Mouse (Mus musculus): ENCODE measurements around the gene Htra2. TPM values are rescaled to one million over a fixed set of nuclear protein-coding genes. Genes with fewer than 3 reads are reported as not detected.

Htra2 gene
- polyA plus RNA-seq, 1 experiment = 30.9 TPM

DNA sequence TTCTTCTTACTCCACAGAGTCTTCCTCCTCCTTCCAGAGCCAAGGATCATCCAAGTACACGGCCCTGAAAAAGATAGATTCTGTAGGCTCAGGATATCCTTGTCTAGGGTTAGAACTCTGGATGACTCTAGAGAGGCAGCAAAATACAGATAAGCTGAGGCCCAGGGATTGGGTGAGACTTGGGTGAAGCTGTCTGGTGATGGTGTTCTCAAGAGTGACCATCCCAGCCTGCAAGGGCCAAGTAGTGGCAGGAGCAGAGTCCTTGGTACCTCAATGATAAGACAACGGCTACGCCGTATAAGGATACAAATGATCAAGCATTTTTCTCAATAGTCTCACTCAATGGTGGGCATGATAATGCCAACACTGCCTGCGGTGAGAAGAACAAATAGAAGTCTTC, 51.2 kb downstream of the Htra2 start:
- no peak overlapping the region for H3K4me3 ChIP-seq (ENCODE audit: control insufficient read depth, low read depth, low read length)
- H3K27me3 ChIP-seq (ENCODE audit: control insufficient read depth, insufficient read depth, low read length) = no peaks in the 10 kb centered on the region
- no peaks in the 10 kb centered on the region for H3K4me1 ChIP-seq (ENCODE audit: control insufficient read depth, insufficient read depth, low read length)
- H3K27ac ChIP-seq (ENCODE audit: control insufficient read depth, insufficient read depth, low read depth, low read length) = no peak overlapping the region
- TF ChIP-seq POLR2A (IDR thresholded peaks at IDR 0.05; ENCODE audit: control insufficient read depth, low read depth, low read length) (no peak), CTCF (IDR thresholded peaks at IDR 0.05; ENCODE audit: control insufficient read depth, insufficient read depth, insufficient replicate concordance, low read depth, low read length) (no peak)
- H3K36me3 ChIP-seq (ENCODE audit: control insufficient read depth, insufficient read depth, low read length) = no peaks in the 10 kb centered on the region

DNA sequence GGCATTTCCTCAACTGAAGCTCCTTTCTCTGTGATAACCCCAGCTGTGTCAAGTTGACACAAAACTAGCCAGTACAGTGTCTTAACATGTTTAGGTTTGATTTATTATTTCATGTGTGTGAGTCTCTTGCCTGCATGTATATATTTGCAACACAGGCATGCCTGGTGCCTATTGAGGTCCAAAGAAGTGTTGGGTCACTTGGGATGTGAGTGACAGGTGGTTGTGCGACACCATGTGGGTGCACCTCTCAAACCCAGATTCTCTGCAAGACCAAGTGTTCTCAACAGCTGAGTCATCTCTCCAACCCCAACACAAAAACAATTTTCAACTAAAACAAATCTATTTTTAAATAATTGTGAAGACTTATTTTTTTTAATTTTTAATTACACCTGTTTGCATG, 52.0 kb downstream of the Htra2 start:
- Histone ChIP-seq H3K27me3 (ENCODE audit: control insufficient read depth, insufficient read depth, low read length) (no peaks in the 10 kb centered on the region), H3K36me3 (ENCODE audit: control insufficient read depth, insufficient read depth, low read length) (no peaks in the 10 kb centered on the region), H3K4me1 (ENCODE audit: control insufficient read depth, insufficient read depth, low read length) (no peaks in the 10 kb centered on the region), H3K4me3 (ENCODE audit: control insufficient read depth, low read depth, low read length) (no peak overlapping the region), H3K27ac (ENCODE audit: control insufficient read depth, insufficient read depth, low read depth, low read length) (no peak overlapping the region)
- TF ChIP-seq POLR2A (IDR thresholded peaks at IDR 0.05; ENCODE audit: control insufficient read depth, low read depth, low read length) (no peak), CTCF (IDR thresholded peaks at IDR 0.05; ENCODE audit: control insufficient read depth, insufficient read depth, insufficient replicate concordance, low read depth, low read length) (no peak)

Other genes starting within 250 kb of the Htra2 start
- 1.1 and 1.3 TPM in 2 replicates for gene Sema4f, start 115.5 kb downstream of the Htra2 start, polyA plus RNA-seq (2012; rRNA removed)
- gene M1ap, start 108.4 kb downstream of the Htra2 start, polyA plus RNA-seq (2012; rRNA removed) = 101 and 141 TPM in 2 replicates
- gene Dok1, start 21.8 kb downstream of the Htra2 start, polyA plus RNA-seq (2012; rRNA removed) = 0.99 and 1.0 TPM in 2 replicates
- gene Loxl3, start 21.1 kb downstream of the Htra2 start, polyA plus RNA-seq (2012; rRNA removed) = 1.1 and 1.3 TPM in 2 replicates
- gene Aup1, start 752 bp downstream of the Htra2 start, polyA plus RNA-seq (2012; rRNA removed) = 240 and 244 TPM in 2 replicates
- gene Dqx1, start 2.6 kb upstream of the Htra2 start, polyA plus RNA-seq (2012; rRNA removed) = 0.84 and 0.85 TPM in 2 replicates
- gene Tlx2, start 15.0 kb upstream of the Htra2 start, polyA plus RNA-seq (2012; rRNA removed) = 0.11 and 0.26 TPM in 2 replicates
- gene Pcgf1, start 22.6 kb upstream of the Htra2 start, polyA plus RNA-seq (2012; rRNA removed) = 38.9 and 41.6 TPM in 2 replicates
- gene Lbx2, start 31.1 kb upstream of the Htra2 start, polyA plus RNA-seq (2012; rRNA removed) = 0.25 and 1.1 TPM in 2 replicates
- gene Ccdc142, start 46.3 kb upstream of the Htra2 start, polyA plus RNA-seq (2012; rRNA removed) = 4.0 and 5.7 TPM in 2 replicates
- gene Gm42688, start 46.3 kb upstream of the Htra2 start, polyA plus RNA-seq (2012; rRNA removed) = 9.4 and 10.0 TPM in 2 replicates
- 71.3 and 82.0 TPM in 2 replicates for gene Mrpl53, start 53.8 kb upstream of the Htra2 start, polyA plus RNA-seq (2012; rRNA removed)
- 20.7 and 20.9 TPM in 2 replicates for gene Mogs, start 60.2 kb upstream of the Htra2 start, polyA plus RNA-seq (2012; rRNA removed)
- 53.0 and 63.3 TPM in 2 replicates for gene Wbp1, start 66.3 kb upstream of the Htra2 start, polyA plus RNA-seq (2012; rRNA removed)
- gene Ino80b, start 70.2 kb upstream of the Htra2 start, polyA plus RNA-seq (2012; rRNA removed) = 35.0 and 50.6 TPM in 2 replicates
- gene Rtkn, start 80.2 kb upstream of the Htra2 start, polyA plus RNA-seq (2012; rRNA removed) = 13.2 and 19.2 TPM in 2 replicates
- gene Wdr54, start 101.1 kb upstream of the Htra2 start, polyA plus RNA-seq (2012; rRNA removed) = 129 and 133 TPM in 2 replicates
- gene 1700003E16Rik, start 101.1 kb upstream of the Htra2 start, polyA plus RNA-seq (2012; rRNA removed) = 604 and 651 TPM in 2 replicates
- 49.3 and 57.9 TPM in 2 replicates for gene Dctn1, start 110.6 kb upstream of the Htra2 start, polyA plus RNA-seq (2012; rRNA removed)
- gene Slc4a5, start 164.6 kb upstream of the Htra2 start, polyA plus RNA-seq (2012; rRNA removed) = 1.9 and 3.4 TPM in 2 replicates